Mouse (Mus musculus) liver, embryonic 16.5 days (tissue): ENCODE data around the gene Rab7. TPM values are rescaled to one million over a fixed set of nuclear protein-coding genes. Genes with fewer than 3 reads are reported as not detected.

ENCODE experiments used
- ATAC-seq: fragments of 200-750 bp; cut with Nextera tagmentation; 2 replicates; pipeline ENCODE4 v1.8.0; 2017; ENCODE audit warnings: low read depth, mild to moderate bottlenecking, moderate number of reproducible peaks, moderate library complexity
- H3K27ac ChIP-seq: fragments of 300-500 bp; sonication (generic); 2 replicates; pipeline ENCODE4 v1.5.1; 2014; ENCODE audit warnings: mild to moderate bottlenecking, low read length
- H3K27me3 ChIP-seq: fragments of 300-500 bp; sonication (generic); 2 replicates; pipeline ENCODE4 v1.6.1; 2014; ENCODE audit warnings: low read depth, low read length, mixed read lengths; ENCODE audit not compliant: control insufficient read depth, insufficient read depth
- H3K36me3 ChIP-seq: fragments of 300-500 bp; sonication (generic); 2 replicates; pipeline ENCODE4 v1.6.1; 2014; ENCODE audit warnings: mild to moderate bottlenecking; ENCODE audit not compliant: control insufficient read depth, insufficient read depth
- H3K4me1 ChIP-seq: fragments of 300-500 bp; sonication (generic); 2 replicates; pipeline ENCODE4 v1.6.1; 2014; ENCODE audit warnings: low read depth, low read length, mixed read lengths; ENCODE audit not compliant: control insufficient read depth
- H3K4me2 ChIP-seq: fragments of 300-500 bp; sonication (generic); 2 replicates; pipeline ENCODE4 v1.6.1; 2014; ENCODE audit warnings: low read depth, low read length, mixed read lengths
- H3K4me3 ChIP-seq: fragments of 300-500 bp; sonication (generic); 2 replicates; pipeline ENCODE4 v1.5.1; 2014; ENCODE audit warnings: low read depth, mild to moderate bottlenecking, low read length
- H3K9ac ChIP-seq: fragments of 300-500 bp; sonication (generic); 2 replicates; pipeline ENCODE4 v1.6.1; 2014; ENCODE audit warnings: low read depth, low read length
- H3K9me3 ChIP-seq: fragments of 300-500 bp; sonication (generic); replicated peaks from 2 replicates; pipeline ENCODE4 v1.6.1; 2016; ENCODE audit warnings: low read length; ENCODE audit not compliant: control insufficient read depth
- WGBS: fragments of 180-500 bp; shearing (Covaris S2); extraction: QIAGEN DNeasy Blood & Tissue Kit; methylation state at CpG from one replicate; pipeline ENCODE4 v1.1.7; 2014; ENCODE audit not compliant: insufficient replicate concordance; 5-methylcytosine and 5-hydroxymethylcytosine counted together
- polyA plus RNA-seq: library from polyadenylated mRNA; unstranded; fragments of >200 nt; fragmentation: Nextera tagmentation; extraction: Ambion mirVana; gene quantifications from 2 replicates; pipeline ENCODE4 v1.2.1, GENCODE M21; 2015

The Rab7 gene
- polyA plus RNA-seq, 1 experiment from 2014 or later, result 113 TPM

- H3K4me1 ChIP-seq, result peaks cover 5% of the 10 kb centered on the region
- ATAC-seq, result no peak
- 71% methylated on average over 5 of the region's 5 CpGs for WGBS
- H3K4me2 ChIP-seq, result no peak overlapping the region
- no peaks in the 10 kb centered on the region for H3K27me3 ChIP-seq
- no peak overlapping the region for H3K9ac ChIP-seq
- no peaks in the 10 kb centered on the region for H3K36me3 ChIP-seq
- H3K27ac ChIP-seq, result no peak overlapping the region
- no peak overlapping the region for H3K4me3 ChIP-seq
- no peaks in the 10 kb centered on the region for H3K9me3 ChIP-seq
Measured at GRCm38 (mm10) chr6:88059903-88060302, 14.8 kb upstream of the Rab7 start.

GRCm38 (mm10) chr6:88056866-88057265 is 11.8 kb upstream of the Rab7 start:
- no peak for ATAC-seq
- Histone ChIP-seq H3K9ac (no peak overlapping the region), H3K4me1 (peaks cover 4% of the 10 kb centered on the region; the same call in 1 of the 2 replicates), H3K4me2 (no peak overlapping the region), H3K27ac (no peak overlapping the region), H3K36me3 (no peaks in the 10 kb centered on the region), H3K4me3 (no peak overlapping the region), H3K27me3 (no peaks in the 10 kb centered on the region), H3K9me3 (no peaks in the 10 kb centered on the region)
- WGBS, result 58% methylated on average over 5 of the region's 5 CpGs

- no peak for ATAC-seq
- Histone ChIP-seq H3K36me3 (no peaks in the 10 kb centered on the region), H3K4me3 (no peak overlapping the region), H3K27me3 (no peaks in the 10 kb centered on the region), H3K9me3 (no peaks in the 10 kb centered on the region), H3K27ac (peak overlapping the region; percentile 60; the same call in 1 of the 2 replicates), H3K4me2 (no peak overlapping the region), H3K9ac (no peak overlapping the region), H3K4me1 (peaks cover 4% of the 10 kb centered on the region; the same call in 1 of the 2 replicates)
- 52% methylated on average over 5 of the region's 5 CpGs for WGBS
Measured at GRCm38 (mm10) chr6:88055663-88056062, 10.6 kb upstream of the Rab7 start.

- Histone ChIP-seq H3K4me3 (no peak overlapping the region), H3K36me3 (no peaks in the 10 kb centered on the region), H3K9me3 (no peaks in the 10 kb centered on the region), H3K4me2 (no peak overlapping the region), H3K4me1 (peaks cover 4% of the 10 kb centered on the region; the same call in 1 of the 2 replicates), H3K27ac (0 out of 2 replicates have a peak overlapping the region, but pooled peaks have one; percentile 15), H3K9ac (no peak overlapping the region), H3K27me3 (no peaks in the 10 kb centered on the region)
- WGBS, result 54% methylated on average over 9 of the region's 9 CpGs
- ATAC-seq, result no peak
Measured at GRCm38 (mm10) chr6:88054081-88054835, 9.2 kb upstream of the Rab7 start.

GRCm38 (mm10) chr6:88053228-88054080 is 8.4 kb upstream of the Rab7 start:
- no peaks in the 10 kb centered on the region for H3K9me3 ChIP-seq
- peaks cover 4% of the 10 kb centered on the region; the same call in 1 of the 2 replicates for H3K4me1 ChIP-seq
- WGBS, result 36% methylated on average over 11 of the region's 11 CpGs
- H3K27ac ChIP-seq, result 0 out of 2 replicates have a peak overlapping the region, but pooled peaks have one; percentile 15
- no peak overlapping the region for H3K9ac ChIP-seq
- H3K36me3 ChIP-seq, result no peaks in the 10 kb centered on the region
- no peak overlapping the region for H3K4me3 ChIP-seq
- no peaks in the 10 kb centered on the region for H3K27me3 ChIP-seq
- 0 out of 2 replicates have a peak, but pooled peaks have one; percentile 20 for ATAC-seq
- H3K4me2 ChIP-seq, result no peak overlapping the region

GRCm38 (mm10) chr6:88051206-88051605 is 6.1 kb upstream of the Rab7 start:
- peaks cover 10% of the 10 kb centered on the region for H3K4me1 ChIP-seq

GRCm38 (mm10) chr6:88049008-88049407 is 3.9 kb upstream of the Rab7 start:
- H3K4me2 ChIP-seq, result peak overlapping the region; percentile 21; the same call in 1 of the 2 replicates
- H3K27ac ChIP-seq, result peak overlapping the region; percentile 64
- no peaks in the 10 kb centered on the region for H3K27me3 ChIP-seq
- no peak overlapping the region for H3K9ac ChIP-seq
- WGBS, result 60% methylated on average over 6 of the region's 6 CpGs
- no peaks in the 10 kb centered on the region for H3K9me3 ChIP-seq
- peaks cover 16% of the 10 kb centered on the region for H3K4me1 ChIP-seq
- ATAC-seq, result peak; percentile 39
- H3K36me3 ChIP-seq, result no peaks in the 10 kb centered on the region
- no peak overlapping the region for H3K4me3 ChIP-seq

More at GRCm38 (mm10) chr6:88051206-88051605, 6.1 kb upstream of the Rab7 start:
- H3K27me3 ChIP-seq, result no peaks in the 10 kb centered on the region
- no peaks in the 10 kb centered on the region for H3K9me3 ChIP-seq
- ATAC-seq, result no peak
- H3K9ac ChIP-seq, result no peak overlapping the region
- 82% methylated on average over 5 of the region's 5 CpGs for WGBS
- H3K4me3 ChIP-seq, result no peak overlapping the region
- H3K27ac ChIP-seq, result no peak overlapping the region
- no peak overlapping the region for H3K4me2 ChIP-seq
- no peaks in the 10 kb centered on the region for H3K36me3 ChIP-seq

- no peaks in the 10 kb centered on the region for H3K36me3 ChIP-seq
- H3K27me3 ChIP-seq, result no peaks in the 10 kb centered on the region
- H3K27ac ChIP-seq, result no peak overlapping the region; the same call in 1 of the 2 replicates
- no peak overlapping the region for H3K9ac ChIP-seq
- H3K4me2 ChIP-seq, result no peak overlapping the region
- no peaks in the 10 kb centered on the region for H3K9me3 ChIP-seq
- no peak for ATAC-seq
- no peak overlapping the region for H3K4me3 ChIP-seq
- WGBS, result 27% methylated on average over 5 of the region's 5 CpGs
- H3K4me1 ChIP-seq, result peaks cover 27% of the 10 kb centered on the region
Measured at GRCm38 (mm10) chr6:88047853-88048252, 2.8 kb upstream of the Rab7 start.
